Mouse (Mus musculus) A20 (cell line): ENCODE measurements around the gene Olfr1394.
A peak's percentile ranks its signal among the peaks of the same experiment; 100 is the strongest.
"Not testable (repeated sequence)": the region's sequence is repeated elsewhere in the genome, so short reads cannot be mapped to it uniquely, and the experiment has no call there.

ENCODE experiments used
- DNase-seq: peaks from one replicate; pipeline ENCODE4 v3.0.0-alpha.2; 2011; ENCODE audit warnings: low read depth, low spot score

Gene Olfr1394

DNA sequence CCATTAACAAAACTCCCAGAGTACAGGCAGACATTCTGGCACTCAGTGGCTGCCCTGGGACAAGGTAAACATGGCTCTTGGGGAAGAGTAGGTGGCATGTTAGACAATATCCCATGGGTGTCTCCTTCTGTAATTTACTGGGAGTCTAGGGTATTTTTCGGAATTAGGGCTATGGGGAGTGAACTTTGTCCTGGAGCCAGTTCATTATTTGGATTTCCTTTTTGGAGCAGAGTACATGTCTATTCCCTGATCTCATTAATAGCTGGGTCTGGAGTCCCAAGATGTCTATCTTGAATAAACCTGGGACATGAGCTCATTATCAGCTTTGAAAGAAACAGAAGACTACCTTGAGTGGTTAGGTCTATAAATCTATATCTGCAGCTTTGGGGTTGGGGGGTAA is at the start of gene Olfr1394:
Gene Olfr1394 (plus strand): TSS at position 301 of the 400 bp plus-strand sequence.
- no peak for DNase-seq

DNA sequence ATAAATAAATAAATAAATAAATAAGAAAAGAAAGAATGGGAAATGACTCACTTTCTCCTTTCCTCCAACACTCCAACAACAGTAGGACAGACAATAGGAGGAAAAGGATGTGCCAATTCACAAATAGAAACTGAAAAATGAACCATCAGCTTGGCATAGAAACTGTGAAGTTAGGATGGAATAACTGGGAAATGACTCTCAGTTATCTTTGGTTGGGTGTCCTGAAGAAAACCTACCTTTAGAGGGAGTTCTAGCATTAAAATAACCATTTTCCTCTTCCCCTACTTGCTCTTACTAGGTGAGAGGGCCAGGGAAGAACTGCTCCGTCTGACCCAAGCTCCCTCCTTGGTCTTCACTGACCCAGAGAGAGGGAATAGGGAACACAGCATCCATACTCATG is 48.4 kb upstream of the Olfr1394 start:
- no peak for DNase-seq

GRCm38 (mm10) chr11:49107650-49108537 is 46.3 kb upstream of the Olfr1394 start:
- DNase-seq: no peak

DNA sequence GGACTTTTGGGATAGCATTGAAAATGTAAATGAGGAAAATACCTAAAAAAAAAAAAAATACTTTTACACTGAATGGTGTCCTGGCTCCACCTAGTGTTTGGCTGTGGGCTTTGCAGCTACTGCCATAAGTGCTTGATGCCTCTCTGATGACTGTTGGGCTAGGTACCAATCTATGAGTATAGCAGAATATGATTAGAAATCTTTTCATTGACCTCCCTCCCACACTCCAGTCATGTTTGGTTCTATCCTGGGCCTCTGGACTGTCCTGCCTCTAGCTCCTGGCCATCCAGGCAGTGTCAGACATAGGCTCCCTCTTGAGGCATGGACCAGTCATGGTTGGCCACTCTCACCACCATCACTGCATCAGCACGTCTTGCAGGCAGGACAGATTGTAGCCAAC is 45.3 kb upstream of the Olfr1394 start:
- peak; percentile 50 for DNase-seq

GRCm38 (mm10) chr11:49111000-49111399 is 43.2 kb upstream of the Olfr1394 start:
- DNase-seq: no peak

GRCm38 (mm10) chr11:49112624-49113219 is 41.5 kb upstream of the Olfr1394 start:
- no peak for DNase-seq

DNA sequence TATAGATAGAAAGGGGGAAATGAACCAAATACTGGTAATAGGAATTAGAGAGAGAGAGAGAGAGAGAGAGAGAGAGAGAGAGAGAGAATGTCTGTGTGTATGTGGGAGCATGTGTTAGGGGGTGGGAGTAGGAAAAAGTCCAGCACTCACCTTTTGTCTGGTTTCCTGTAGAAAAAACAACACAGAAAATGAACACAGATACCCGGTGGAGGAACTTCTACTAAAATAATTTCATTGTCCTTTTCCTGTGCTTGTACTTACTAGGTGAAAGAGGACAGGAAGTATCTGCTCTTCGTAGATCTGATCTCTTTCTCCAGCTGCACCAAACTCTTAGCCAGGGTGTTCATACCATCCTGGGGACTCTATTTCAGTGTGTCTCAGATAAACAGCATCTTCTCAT is 40.0 kb upstream of the Olfr1394 start:
- no peak for DNase-seq

- DNase-seq: no peak
Observed at GRCm38 (mm10) chr11:49114774-49115173, 39.4 kb upstream of the Olfr1394 start, which contains the start of gene Olfr1396. Gene Olfr1396, minus strand, starts transcription at chr11:49114874.

DNA sequence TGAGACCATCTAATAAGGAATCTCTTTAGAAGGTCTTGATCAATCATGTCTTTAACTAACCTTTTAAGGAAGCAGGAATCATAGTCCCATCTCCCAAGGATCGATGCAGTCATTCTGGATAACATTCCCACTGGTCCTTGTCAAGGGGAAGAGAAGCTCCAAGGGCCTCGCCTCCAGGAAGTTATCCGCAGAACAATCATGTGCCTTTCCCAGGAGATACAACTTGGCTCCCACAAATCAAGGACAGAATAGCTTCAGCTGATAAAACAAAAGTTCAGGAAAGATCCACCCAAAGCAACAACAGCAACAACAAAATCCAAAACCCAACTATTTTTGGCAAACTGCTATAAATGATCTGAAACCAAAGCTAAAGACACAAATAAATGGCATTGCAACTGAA is 34.5 kb upstream of the Olfr1394 start:
- DNase-seq: no peak

DNA sequence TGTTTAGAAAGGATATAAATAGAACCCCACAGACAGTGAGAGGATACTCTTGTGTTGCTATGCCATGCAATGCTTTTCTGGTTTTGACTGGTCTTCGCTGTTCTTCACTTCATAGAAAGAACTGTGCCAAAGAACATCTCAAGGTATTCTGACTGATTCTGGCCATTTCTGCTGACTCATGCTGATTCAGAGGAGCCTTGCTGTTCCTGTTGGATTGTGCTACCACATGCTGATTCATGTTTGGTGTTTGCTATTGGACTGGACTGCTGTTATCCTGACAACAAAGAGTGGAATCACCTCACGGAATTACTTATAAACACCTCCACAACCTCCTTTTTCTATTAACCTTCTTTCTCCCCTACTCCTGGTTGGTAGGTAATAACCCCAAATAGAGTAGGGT is 30.0 kb upstream of the Olfr1394 start:
- no peak for DNase-seq

DNA sequence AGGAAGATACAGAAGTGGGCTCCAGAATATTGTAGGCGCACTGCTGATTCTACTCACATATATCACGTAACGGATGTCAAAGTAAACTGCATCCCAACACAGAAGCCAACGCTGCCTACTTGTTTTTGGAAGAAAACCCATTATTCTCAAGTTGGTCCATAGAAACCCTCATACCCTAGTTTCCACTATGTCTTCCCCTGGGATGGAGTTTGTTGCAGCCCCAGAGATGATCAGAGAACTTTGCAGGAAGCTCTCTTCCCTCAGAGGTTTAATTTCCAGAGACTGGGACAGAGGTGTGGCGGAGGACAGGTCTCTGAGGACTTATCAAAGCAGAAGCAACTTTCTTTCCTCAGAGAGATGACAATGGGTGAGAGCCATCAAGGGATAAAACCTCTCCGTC is 12.2 kb upstream of the Olfr1394 start, which contains the start of gene Olfr1395:
Gene Olfr1395 (plus strand): TSS at position 301 of the 400 bp plus-strand sequence.
- no peak for DNase-seq

- DNase-seq: peak; percentile 2
Observed at GRCm38 (mm10) chr11:49156821-49157814, 2.9 kb downstream of the Olfr1394 start.

- no peak for DNase-seq
Observed at GRCm38 (mm10) chr11:49168839-49169611, 14.8 kb downstream of the Olfr1394 start.

GRCm38 (mm10) chr11:49170576-49170975 is 16.4 kb downstream of the Olfr1394 start:
- DNase-seq: no peak

DNA sequence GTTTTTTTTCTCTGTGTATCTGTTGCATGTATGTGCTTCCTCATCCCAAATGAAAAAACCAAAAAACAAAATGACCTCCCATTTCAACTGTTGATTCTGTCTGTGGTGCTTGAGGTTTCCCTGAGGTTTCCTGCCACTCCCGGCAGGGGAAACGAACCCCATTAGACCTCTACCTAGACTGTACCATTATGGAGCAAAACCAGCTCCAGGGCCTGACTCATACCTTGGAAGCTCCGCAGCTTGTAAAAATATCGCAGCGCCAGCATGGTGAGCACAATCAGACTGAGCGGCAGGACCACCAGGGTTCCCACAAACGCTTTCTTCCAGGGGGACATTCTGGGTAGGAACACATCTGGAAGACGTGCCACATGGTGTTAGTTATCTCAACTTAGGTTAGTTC is 21.2 kb downstream of the Olfr1394 start:
- DNase-seq: no peak

DNA sequence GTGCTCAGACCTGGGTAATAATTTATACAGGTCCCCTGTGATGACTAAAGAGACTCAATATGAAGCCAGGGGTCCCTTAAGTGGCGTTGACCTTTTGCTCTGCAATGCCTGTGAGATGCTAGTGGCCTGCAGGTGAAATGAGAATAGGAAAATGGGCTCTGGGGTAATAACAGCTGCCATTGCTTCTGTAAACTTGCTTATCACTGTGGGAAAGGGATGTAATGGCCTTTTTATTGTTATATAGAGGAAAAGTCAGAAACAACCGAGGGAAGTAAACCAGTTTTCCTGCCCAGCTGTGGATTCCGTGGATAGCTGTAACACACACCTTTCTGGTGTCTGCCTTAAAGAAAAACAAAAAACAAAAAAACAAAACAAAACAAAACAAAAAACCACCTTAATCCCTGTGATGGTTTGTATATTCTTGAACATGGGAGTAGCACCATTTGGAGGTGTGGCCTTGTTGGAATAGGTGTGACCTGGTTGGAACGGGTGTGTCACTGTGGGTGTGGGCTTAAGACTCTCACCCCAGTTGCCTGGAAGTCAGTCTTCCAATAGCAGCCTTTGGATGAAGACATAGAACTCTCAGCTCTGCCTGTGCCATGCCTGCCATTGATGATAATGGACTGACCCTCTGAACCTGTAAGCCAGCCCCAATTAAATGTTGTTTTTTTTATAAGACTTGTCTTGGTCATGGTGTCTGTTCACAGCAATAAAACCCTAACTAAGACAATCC is 22.0 kb downstream of the Olfr1394 start:
- DNase-seq: not testable (repeated sequence)

GRCm38 (mm10) chr11:49183172-49183571 is 29.0 kb downstream of the Olfr1394 start:
- no peak for DNase-seq

DNA sequence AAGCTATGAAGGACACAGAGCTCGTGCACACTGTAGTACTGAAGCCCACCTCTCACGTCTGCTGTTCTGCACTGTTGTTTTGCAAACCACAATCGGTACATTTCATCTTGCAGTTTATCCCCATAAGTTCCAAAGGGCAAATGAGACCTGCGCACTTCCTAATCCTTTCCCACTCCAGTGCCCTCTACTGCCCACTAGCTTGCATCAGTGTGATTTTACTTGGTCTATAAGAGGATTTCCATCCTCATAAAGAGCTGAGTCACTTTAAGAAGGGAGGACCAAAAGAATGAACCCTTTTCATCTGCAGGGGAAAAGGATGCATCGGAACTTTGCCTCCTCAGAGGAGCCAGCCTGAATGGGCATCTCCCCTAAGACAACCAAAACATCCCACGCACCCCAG is 32.3 kb downstream of the Olfr1394 start:
- DNase-seq: no peak

DNA sequence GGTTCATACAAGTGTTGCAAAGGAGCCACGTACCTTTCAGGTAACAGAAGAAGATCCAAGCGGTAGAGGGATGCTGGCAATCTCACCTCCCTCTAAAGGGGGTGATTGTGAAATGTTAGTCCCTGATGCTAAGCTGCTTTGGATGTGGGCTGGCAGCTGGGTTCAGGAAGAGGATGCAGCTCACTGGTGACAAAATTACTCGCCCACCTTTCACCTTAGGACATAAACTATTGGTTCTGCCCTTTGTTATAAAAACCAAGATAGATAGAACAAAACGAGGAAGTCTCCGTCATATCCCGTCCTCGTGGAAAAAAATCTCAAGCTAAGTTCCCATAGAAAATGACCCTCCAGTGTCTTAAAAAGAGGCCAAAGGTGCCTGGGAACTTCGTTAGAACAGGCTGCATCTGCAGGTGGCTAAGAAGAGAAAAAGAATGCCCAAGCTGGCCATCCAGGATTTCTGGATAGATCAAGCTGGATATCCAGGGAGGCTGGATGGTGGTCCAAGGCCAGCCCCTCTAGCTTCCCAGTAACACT is 32.8 kb downstream of the Olfr1394 start, which contains the start of gene Btnl9:
Gene Btnl9 (minus strand): TSS at position 205 of the 534 bp plus-strand sequence.
- no peak for DNase-seq

DNA sequence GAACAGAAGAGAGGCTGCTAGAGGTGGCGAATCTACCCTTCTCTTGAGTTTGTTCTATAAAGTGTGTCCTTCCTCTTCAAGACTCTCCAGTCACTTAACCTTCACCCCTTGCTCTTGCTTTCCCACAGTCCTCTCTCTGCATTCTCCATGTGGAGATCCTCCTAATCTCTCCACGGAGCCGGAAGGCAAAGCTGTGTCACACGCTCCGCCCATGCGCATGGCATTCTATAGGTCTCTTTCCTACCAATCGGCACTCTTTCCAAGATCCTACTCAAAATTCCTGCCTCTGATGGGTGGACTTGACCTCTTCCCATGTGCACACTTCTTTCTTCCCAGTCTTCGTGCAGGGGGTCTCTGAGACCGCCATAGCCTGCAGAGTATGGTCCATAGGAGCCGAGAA is 33.5 kb downstream of the Olfr1394 start:
- no peak for DNase-seq
